Mouse (Mus musculus): Measurements from ENCODE around the gene Fars2.

Gene Fars2

GRCm38 (mm10) chr13:36728509-36728908, 611.3 kb downstream of the Fars2 start:
- no peak for DNase-seq (ENCODE audit: low read depth in 1 of 2, low spot score in 2 of 2)

DNA sequence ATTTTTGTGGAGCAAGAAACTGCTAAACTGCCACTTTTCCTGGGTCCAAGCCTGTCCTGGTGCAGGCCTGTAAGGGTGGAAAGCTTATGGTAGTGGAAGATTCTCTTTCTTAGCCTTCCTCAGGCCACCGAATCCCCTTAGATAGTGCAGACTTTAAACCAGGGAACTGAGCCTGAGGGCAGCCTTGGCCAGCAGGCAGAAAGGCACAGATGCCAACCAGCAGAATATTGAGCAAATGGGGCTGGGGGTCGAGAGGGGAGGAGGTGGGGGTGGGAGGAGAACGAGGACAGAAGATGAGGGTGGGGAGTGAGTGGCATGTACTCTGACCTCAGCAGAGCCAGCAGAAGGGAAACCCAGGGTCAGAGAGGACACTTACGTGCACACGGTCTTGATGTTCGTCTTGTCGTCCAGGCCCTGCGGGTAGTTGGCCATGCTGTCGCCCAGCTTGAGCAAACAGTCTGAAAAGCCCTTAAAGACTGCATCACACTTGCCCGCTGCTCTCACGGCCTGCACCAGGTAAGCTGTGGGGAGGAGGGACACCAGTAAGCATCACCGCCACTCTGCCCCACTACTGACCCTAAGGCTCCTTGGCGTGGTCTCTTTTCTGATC, 612.6 kb downstream of the Fars2 start:
- no peak for DNase-seq (ENCODE audit: low read depth in 1 of 2, low spot score in 2 of 2)

DNA sequence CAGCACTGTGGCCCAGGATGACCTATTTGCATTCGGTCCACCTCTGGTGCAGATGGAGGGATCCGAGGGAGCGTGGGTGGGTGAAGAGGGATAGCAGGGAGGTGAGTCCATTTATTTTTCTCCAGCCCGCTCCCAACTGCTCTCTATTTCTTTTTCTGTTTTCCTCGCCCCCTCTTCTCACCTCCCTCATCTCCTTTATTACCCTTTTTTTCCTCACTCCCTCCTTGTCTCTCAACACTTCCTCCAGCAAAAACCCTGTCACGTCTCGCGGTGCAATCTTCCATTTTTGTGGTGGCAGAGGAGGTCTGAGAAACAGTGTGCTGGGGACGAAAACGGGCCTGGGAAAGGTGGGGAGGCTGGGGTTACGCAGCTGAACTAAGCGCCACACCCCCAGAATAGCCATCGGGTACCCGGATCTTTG, 613.1 kb downstream of the Fars2 start:
- DNase-seq (ENCODE audit: low read depth in 1 of 2, low spot score in 2 of 2), result no peak

GRCm38 (mm10) chr13:36731016-36731930, 614.1 kb downstream of the Fars2 start:
- no peak for DNase-seq (ENCODE audit: low read depth in 1 of 2, low spot score in 2 of 2)

DNA sequence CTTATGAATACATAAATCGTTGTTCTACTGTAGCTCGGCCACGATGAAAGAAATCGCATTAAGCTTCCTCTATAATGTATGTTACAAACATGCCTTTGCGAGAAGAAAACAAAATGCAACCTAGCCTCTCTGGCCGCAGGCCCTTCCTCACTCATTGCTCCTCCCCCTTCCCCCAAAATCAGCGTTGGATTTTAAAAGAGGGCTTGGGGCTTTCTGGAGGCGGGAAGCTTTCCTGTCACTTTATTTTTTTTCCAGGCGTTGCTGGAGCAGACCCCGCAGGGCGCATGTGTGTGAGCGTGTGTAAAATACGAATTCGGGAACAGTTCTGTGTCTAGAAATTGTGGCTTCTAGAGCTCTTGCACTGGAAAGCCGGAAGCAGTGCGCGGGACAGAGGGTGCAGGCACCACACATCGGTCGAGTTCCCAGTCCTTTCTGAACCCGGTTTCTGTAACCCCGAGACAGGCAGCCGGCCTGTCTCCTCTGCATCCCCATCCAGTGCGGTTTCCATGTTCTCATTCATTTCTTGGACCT, 614.8 kb downstream of the Fars2 start:
- DNase-seq (ENCODE audit: low read depth in 1 of 2, low spot score in 2 of 2), result no peak

- no peak for DNase-seq (ENCODE audit: low read depth in 1 of 2, low spot score in 2 of 2)
These were observed 615.8 kb downstream of the Fars2 start for GRCm38 (mm10) chr13:36732891-36733490.

- no peak for DNase-seq (ENCODE audit: low read depth in 1 of 2, low spot score in 2 of 2)
These were observed 616.4 kb downstream of the Fars2 start for GRCm38 (mm10) chr13:36733566-36733965.

- no peak for DNase-seq (ENCODE audit: low read depth in 1 of 2, low spot score in 2 of 2)
These were observed 616.9 kb downstream of the Fars2 start for GRCm38 (mm10) chr13:36733989-36734690.

- DNase-seq (ENCODE audit: low read depth in 1 of 2, low spot score in 2 of 2), result no peak
These were observed 617.7 kb downstream of the Fars2 start, which contains the start of gene Nrn1 for GRCm38 (mm10) chr13:36734731-36735571. Nrn1 (minus strand) TSS chr13:36735131.

DNA sequence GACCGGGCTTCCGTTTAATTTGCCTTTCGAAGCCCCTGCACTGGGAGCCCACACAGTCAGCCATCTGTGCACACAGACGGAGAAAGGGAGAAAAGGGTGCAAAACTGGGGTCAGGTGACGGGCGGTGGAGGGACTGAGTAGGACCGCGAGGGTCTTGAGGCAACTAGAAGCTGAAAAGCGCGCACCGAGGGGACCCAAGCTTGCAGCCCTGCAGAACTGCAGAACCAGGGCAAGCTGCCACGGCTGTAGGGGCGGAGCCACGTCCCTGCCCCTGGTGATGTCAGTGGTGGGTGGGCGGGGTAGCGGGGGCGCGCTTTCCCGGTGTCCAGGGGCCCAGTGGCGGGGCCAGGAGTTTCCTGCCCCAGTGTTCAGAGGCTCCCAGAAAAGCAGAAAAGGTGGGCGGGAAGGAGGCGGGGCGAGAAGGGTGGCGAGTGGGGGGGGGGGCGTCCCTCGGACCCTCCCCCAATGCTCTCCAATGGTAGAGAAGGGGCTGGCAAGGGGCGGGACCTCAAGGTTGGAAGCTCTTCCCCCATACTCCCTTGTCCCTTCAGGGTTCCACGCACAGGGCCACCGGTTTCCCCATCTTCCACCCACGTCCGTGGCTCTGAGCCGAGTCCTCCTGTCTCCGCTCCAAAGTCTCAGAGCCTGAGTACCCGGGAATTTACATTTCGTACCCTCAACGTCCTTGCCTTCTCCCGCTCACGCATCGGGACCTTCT, 618.8 kb downstream of the Fars2 start:
- DNase-seq (ENCODE audit: low read depth in 1 of 2, low spot score in 2 of 2), result no peak

DNA sequence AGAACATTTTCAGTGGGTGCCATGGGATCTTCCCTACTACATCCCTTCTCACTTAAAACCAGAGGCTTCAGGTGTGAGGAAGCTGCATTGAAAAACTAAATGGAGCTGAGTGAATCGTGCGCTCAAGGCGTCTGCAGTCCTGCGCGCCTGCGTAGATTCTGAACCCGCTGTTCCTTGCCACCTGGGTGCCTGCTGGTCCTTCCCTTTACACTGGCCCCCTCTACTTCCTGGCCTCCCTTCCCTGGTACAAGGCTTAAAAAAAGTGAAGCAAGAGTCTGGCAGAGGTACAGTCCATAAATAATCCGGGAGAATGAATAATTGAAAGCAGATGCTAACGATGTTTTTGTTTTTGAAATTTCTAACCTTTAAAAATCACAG, 619.4 kb downstream of the Fars2 start:
- no peak for DNase-seq (ENCODE audit: low read depth in 1 of 2, low spot score in 2 of 2)

DNA sequence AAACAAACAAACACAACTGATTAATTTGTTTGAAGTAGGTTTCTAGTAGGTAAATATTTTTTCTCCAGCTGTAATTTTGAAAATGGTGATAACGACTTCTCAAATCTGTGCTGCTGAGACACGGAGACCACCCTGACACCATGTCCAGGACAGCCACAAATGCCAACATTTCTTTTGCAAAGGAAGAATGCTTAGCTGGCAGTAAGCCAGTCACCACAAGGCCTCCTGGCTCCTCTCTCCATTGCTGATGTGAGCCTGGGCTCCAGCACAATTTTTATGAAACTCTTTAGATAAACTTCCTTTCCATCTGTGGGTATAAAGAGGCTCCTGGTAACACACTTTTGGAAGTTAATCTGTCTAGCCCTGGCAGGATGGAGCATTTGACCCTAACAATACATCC, 632.8 kb downstream of the Fars2 start:
- DNase-seq (ENCODE audit: low read depth in 1 of 2, low spot score in 2 of 2), result no peak

DNA sequence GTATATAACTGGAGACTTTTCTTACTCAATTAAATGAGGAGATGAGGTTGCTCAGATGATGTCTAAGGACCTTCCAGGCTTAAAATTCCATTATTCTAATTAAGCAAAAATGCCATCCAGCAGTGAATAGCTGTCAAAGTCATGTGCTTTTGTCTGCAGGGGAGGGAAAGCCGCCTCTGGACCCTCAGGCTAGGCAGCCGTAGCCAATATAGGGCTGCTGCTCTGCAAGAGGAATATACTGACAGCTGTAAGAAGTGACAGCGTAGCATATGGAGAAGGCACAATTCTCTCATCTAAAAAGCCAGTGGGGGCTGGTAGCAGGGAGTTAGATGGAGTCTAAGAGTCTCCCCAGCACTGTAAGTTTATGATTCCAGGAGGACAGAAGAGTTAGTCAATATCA, 634.6 kb downstream of the Fars2 start:
- DNase-seq (ENCODE audit: low read depth in 1 of 2, low spot score in 2 of 2), result no peak

GRCm38 (mm10) chr13:36766801-36767200, 649.6 kb downstream of the Fars2 start:
- no peak for DNase-seq (ENCODE audit: low read depth in 1 of 2, low spot score in 2 of 2)
